Mouse (Mus musculus) cerebellum, adult 11-12 months (tissue): Measurements from ENCODE around the gene Efcab11.
A peak's percentile ranks its signal among the peaks of the same experiment; 100 is the strongest.

Experiments used
- DNase-seq: peaks from one replicate; pipeline ENCODE4 v3.0.0; 2022

The Efcab11 gene

GRCm38 (mm10) chr12:99669976-99670761, 214.1 kb downstream of the Efcab11 start:
- no peak for DNase-seq

GRCm38 (mm10) chr12:99654991-99655880, 229.0 kb downstream of the Efcab11 start:
- DNase-seq: no peak

GRCm38 (mm10) chr12:99652459-99652858, 231.8 kb downstream of the Efcab11 start:
- DNase-seq: no peak

- no peak for DNase-seq
Measured at GRCm38 (mm10) chr12:99649732-99650131, 234.5 kb downstream of the Efcab11 start.

- DNase-seq: peak; percentile 34
Measured at GRCm38 (mm10) chr12:99648781-99649180, 235.5 kb downstream of the Efcab11 start.

- DNase-seq: no peak
Measured at GRCm38 (mm10) chr12:99646556-99647354, 237.5 kb downstream of the Efcab11 start.

GRCm38 (mm10) chr12:99645418-99645817, 238.8 kb downstream of the Efcab11 start:
- peak; percentile 47 for DNase-seq

GRCm38 (mm10) chr12:99644966-99645365, 239.3 kb downstream of the Efcab11 start:
- no peak for DNase-seq
